Mouse (Mus musculus): Measurements from ENCODE around the gene Cul4b.
"Not testable (repeated sequence)": the region's sequence is repeated elsewhere in the genome, so short reads cannot be mapped to it uniquely, and the experiment has no call there.

Gene Cul4b

DNA sequence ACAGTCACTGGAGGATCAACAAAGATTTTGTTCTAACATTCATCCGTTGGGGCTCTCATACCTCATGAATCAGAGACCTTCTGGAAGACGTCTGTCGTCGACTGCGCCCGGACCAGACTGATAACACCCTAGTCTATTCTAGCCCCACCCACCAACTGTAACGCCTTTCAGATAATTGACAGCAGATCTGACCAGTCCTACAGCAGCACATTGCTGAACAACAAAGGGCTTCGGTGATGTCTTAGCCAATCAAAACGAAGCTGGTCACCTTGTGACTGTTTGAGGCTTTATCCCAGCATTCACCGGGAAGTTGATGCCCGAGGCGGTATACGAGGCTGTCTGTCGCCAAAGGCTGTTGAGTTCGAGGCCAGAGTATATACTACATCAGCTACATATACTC is at the start of gene Cul4b:
Cul4b (minus strand) TSS at position 119 of the 400 bp plus-strand sequence.
- DNase-seq = no peak

- peak; percentile 9 to 16 for DNase-seq
These were observed 25.0 kb upstream of the Cul4b start for GRCm38 (mm10) chrX:38600995-38601369.

- peak; percentile 55 to 70 for DNase-seq
These were observed 24.4 kb upstream of the Cul4b start, which contains the start of gene Mcts1 for GRCm38 (mm10) chrX:38600177-38600994. Mcts1 (plus strand) TSS chrX:38600578.

GRCm38 (mm10) chrX:38593180-38593889 is 17.3 kb upstream of the Cul4b start:
- DNase-seq = no peak

DNA sequence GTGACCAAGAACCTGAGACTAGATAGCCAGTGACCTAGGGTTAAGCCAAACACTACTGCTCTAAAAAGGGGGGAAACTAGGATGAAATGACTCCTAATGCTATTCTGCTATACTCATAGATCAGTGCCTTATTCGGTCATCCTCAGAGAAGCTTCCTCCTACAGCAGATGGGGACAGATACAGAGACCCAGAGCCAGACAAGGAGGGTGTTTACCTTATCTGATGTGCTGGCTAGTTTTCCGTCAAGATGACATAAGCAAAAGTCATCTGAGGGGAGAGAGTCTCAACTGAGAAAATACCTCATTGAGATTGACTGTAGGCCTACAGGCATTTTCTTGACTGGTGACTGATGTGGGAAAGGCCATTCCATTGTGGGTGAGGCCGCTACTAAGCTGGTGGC is 15.8 kb upstream of the Cul4b start:
- no peak for DNase-seq

DNA sequence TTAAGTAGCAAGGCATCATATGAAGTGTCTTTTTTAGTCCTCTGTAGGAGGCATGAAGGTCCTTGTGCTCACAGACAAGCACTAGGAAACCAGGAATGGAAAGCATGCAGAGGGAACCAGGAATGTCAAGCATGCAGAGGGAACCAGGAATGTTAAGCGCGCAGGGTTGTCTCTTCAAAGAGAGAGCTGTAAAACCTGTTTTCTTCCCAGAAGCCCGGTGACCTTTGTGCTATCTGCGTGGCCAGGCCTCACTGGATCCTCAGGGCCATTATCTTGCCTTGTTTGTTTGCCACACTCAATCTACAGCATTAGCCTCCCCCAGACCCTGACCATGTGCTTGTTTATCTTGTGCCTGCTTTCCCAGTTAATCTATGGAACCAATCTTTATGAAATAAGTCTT is 13.8 kb upstream of the Cul4b start:
- DNase-seq = no peak

GRCm38 (mm10) chrX:38583261-38583660 is 7.3 kb upstream of the Cul4b start:
- no peak for DNase-seq

DNA sequence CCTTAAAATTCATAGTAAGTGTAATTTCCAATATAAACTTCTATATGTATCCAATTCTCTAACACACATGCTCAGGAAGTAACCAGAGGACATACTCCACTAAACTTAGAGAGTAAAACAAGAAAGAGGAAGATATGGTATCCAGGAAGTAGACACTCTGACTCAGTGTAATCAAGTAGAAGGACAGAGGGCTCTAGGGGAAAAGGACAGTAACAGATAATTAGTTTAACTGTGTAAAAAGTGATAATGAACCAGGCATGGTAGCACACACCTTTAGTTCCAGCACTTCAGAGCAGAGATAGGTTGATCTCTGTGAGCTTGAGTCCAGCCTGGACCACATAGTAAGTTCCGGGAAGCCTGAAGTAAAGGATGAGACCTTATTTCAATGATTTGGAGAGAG is 5.1 kb upstream of the Cul4b start:
- no peak for DNase-seq

- DNase-seq = no peak
These were observed 9.3 kb downstream of the Cul4b start for GRCm38 (mm10) chrX:38566521-38567205.

DNA sequence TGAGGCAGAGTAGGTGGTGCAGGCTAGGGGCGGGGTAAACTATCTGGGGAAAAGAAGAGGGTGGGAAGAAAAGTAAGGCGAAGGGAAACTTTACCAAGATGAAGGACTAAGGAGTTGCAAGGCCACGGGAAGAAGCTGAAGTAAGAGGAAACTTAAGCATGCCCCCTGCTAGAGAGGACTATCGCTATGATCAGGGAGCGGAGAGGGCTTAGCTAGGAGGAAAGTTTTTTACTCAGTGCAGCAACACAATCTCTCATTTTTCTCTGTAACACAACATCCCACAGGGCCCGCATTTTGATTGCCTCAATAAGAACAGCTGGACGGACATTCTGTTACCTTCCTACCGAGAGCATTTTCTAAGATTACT is 10.8 kb downstream of the Cul4b start:
- no peak for DNase-seq

DNA sequence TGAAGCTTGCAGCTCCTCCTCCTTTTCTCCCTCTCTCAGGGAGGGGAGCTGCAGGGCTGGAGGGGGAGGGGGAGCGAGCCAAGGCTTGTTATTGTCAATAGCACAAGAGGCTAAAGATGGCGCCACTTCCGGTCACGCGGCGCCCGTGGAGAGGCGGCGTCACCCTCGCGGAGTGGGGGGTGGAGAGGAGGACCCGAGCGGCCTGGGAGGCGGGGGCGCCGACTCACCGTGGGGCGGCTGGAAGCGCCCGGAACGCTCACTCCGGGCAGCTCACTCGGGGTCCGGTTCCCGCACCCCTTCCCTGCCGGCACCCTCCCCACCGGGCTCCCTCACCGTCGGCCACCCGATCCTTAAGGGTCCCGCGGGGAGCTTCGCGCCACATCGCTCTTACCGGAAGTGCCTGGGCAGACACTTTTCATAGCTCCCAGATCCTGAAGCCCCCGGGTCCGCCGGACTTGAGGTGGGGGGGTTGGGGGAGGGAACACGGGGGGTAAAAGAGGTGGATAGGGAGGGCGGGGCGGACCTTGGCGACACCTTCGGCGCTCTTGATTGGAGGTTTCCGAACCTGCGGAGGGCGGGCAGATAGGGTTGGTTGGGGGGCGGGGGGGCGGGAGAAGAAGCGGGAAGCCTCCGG is 11.3 kb downstream of the Cul4b start:
- peak; percentile 78 to 86 for DNase-seq

- peak; percentile 19 to 20 for DNase-seq
These were observed 12.0 kb downstream of the Cul4b start for GRCm38 (mm10) chrX:38563941-38564541.

DNA sequence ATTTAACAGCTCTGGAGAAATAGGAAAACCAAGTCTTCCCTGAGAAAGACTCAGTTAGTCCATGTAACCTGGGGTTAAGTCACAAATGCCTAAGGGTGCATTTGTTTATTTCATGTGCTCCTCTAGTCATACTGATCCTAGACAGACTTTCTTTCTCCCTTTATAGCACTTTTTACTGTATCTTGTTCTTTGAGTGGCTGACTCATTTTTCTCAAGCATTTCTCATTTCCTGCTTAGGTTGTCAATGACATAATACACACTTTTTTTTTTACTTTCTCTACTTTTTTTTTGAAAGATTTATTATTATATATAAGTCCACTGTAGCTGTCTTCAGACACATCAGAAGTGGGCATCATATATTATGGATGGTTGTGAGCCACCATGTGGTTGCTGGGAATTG is 22.7 kb downstream of the Cul4b start:
- no peak for DNase-seq

GRCm38 (mm10) chrX:38514556-38514955 is 61.4 kb downstream of the Cul4b start:
- DNase-seq = peak; percentile 5 to 9

GRCm38 (mm10) chrX:38504846-38505245 is 71.2 kb downstream of the Cul4b start:
- DNase-seq = no peak

- not testable (repeated sequence) for DNase-seq
These were observed 73.8 kb downstream of the Cul4b start for GRCm38 (mm10) chrX:38502182-38502581.

- DNase-seq = not testable (repeated sequence)
These were observed 90.5 kb downstream of the Cul4b start for GRCm38 (mm10) chrX:38485464-38485863.
